ENCODE assay signal across 15 mouse cellular contexts in genomic region chr13:90279355-90279754, GRCm38 (mm10).
A peak's percentile ranks its signal among the peaks of the same experiment; 100 is the strongest.
DNase-seq lines count a peak whose midpoint lies in the region; ATAC-seq and TF ChIP-seq lines count a peak whose summit lies in the region.
"Had no signal": no experiment of that assay in that cellular context is flagged by ENCODE, and none has a peak within 500 bp of the region (broad histone marks: within the 10 kb centered on the region; RNA-seq: fewer than 3 reads in every experiment).

No protein-coding gene starts in this region.

- peak; percentile 84 for ATAC-seq in frontal cortex, adult (ENCODE audit: low TSS enrichment)
- ATAC-seq in forebrain, postnatal 0 days = peak; percentile 82
- ATAC-seq in intestine, embryonic 16.5 days = no peak
- ATAC-seq: intestine, embryonic 15.5 days; lung, postnatal 0 days had no signal

- H3K4me3 ChIP-seq in forebrain, postnatal 0 days (ENCODE audit: low read depth, low read length) = no peak overlapping the region
- no peak overlapping the region for H3K4me3 ChIP-seq in intestine, embryonic 16.5 days (ENCODE audit: low read length)
- H3K4me3 ChIP-seq: intestine, embryonic 15.5 days; limb, embryonic 13.5 days had no signal

- H3K9ac ChIP-seq in forebrain, postnatal 0 days = no peak overlapping the region
- H3K9ac ChIP-seq in intestine, embryonic 16.5 days (ENCODE audit: low read depth, low read length) = no peak overlapping the region
- H3K9ac ChIP-seq: intestine, embryonic 15.5 days; limb, embryonic 13.5 days had no signal

- no peak for TF ChIP-seq CTCF in forebrain, postnatal 0 days (IDR thresholded peaks at IDR 0.05; ENCODE audit: low read depth)

- no peak overlapping the region for H3K4me2 ChIP-seq in forebrain, postnatal 0 days (ENCODE audit: low read depth)
- no peak overlapping the region for H3K4me2 ChIP-seq in intestine, embryonic 16.5 days (ENCODE audit: low read depth, low read length)
- H3K4me2 ChIP-seq: intestine, embryonic 15.5 days; limb, embryonic 13.5 days had no signal

- H3K36me3 ChIP-seq in forebrain, postnatal 0 days (ENCODE audit: insufficient read depth) = no peaks in the 10 kb centered on the region
- H3K36me3 ChIP-seq in intestine, embryonic 16.5 days (ENCODE audit: control insufficient read depth, insufficient read depth, low read length) = no peaks in the 10 kb centered on the region
- H3K36me3 ChIP-seq: intestine, embryonic 15.5 days; limb, embryonic 13.5 days had no signal

- H3K9me3 ChIP-seq in forebrain, postnatal 0 days (ENCODE audit: low read length) = no peaks in the 10 kb centered on the region
- H3K9me3 ChIP-seq in intestine, embryonic 16.5 days (ENCODE audit: control insufficient read depth, low read length) = no peaks in the 10 kb centered on the region
- H3K9me3 ChIP-seq: intestine, embryonic 15.5 days; limb, embryonic 13.5 days had no signal

- H3K27me3 ChIP-seq in forebrain, postnatal 0 days (ENCODE audit: insufficient read depth, low read length) = no peaks in the 10 kb centered on the region
- H3K27me3 ChIP-seq in intestine, embryonic 16.5 days (replicated peaks; ENCODE audit: control insufficient read depth, insufficient read depth, low read length) = no peaks in the 10 kb centered on the region
- H3K27me3 ChIP-seq: intestine, embryonic 15.5 days; limb, embryonic 13.5 days had no signal

- no peak overlapping the region for H3K27ac ChIP-seq in forebrain, postnatal 0 days (ENCODE audit: low read depth, low read length)
- H3K27ac ChIP-seq in intestine, embryonic 16.5 days (ENCODE audit: low read length) = no peak overlapping the region
- H3K27ac ChIP-seq: intestine, embryonic 15.5 days; limb, embryonic 13.5 days had no signal

- DNase-seq in frontal cortex, postnatal 25 days (ENCODE audit: low spot score in 2 of 2) = no peak
- peak; percentile 10 for DNase-seq in left cerebral cortex, postnatal 4 days
- DNase-seq in left cerebral cortex, adult 8-10 months (ENCODE audit: low spot score in 2 of 2) = no peak
- no peak for DNase-seq in forebrain, postnatal 0 days
- peak; percentile 17 to 29 for DNase-seq in heart, postnatal 10 days
- no peak for DNase-seq in spleen, postnatal 14 days (ENCODE audit: low spot score in 2 of 2)
- DNase-seq: adrenal gland, postnatal 14 days; cerebellum, adult 11-12 months; kidney, postnatal 4 days; thymus, postnatal 4 days had no signal

- 0 out of 2 replicates have a peak, but pooled peaks cover 2% of the 10 kb centered on the region for H3K4me1 ChIP-seq in forebrain, postnatal 0 days (ENCODE audit: insufficient read depth)
- no peaks in the 10 kb centered on the region for H3K4me1 ChIP-seq in intestine, embryonic 16.5 days (ENCODE audit: control insufficient read depth, insufficient read depth, low read length)
- H3K4me1 ChIP-seq: intestine, embryonic 15.5 days had no signal

- intact Hi-C loops in left cerebral cortex, postnatal 4 days (cut with DNase I) = no loop called here
- intact Hi-C loops in heart, postnatal 10 days (cut with DNase I) = no loop called here

Comparison
In these comparisons a context has a peak if more than half of its experiments do, and no peak if none do; other contexts are left out.
1. DNase-seq: peak in left cerebral cortex, postnatal 4 days (single experiment) and heart, postnatal 10 days (2 of 2); none in frontal cortex, postnatal 25 days (0 of 2), left cerebral cortex, adult 8-10 months (0 of 2), forebrain, postnatal 0 days (single experiment) and spleen, postnatal 14 days (0 of 2).